Mouse (Mus musculus) kidney, adult 9 months (tissue): ENCODE results near the gene Cfhr1.
A peak's percentile ranks its signal among the peaks of the same experiment; 100 is the strongest.

ENCODE experiments used
- DNase-seq: peaks from one replicate; pipeline ENCODE4 v3.0.0; 2022

Cfhr1 gene

DNA sequence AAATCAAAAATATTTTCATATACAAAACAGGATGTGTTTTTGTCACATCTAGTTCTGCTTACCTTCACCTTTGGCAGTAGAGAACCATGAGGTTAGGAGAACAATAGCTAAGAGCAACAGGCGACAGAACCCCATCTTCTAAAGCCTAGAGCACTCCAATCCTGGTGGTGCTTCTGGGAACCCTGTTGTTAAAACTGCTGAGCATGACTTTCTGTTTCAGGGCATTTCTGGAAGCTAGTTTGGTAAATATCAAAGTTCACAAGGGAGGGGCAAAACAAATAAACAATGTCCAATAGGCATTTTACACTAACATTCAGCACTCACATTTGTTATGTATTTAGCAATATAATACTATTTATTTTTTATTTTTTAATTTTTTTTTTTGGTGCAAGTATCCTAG is at the start of gene Cfhr1:
TSS of gene Cfhr1 (minus strand) at position 249 of the 400 bp plus-strand sequence.
- peak; percentile 3 for DNase-seq

DNA sequence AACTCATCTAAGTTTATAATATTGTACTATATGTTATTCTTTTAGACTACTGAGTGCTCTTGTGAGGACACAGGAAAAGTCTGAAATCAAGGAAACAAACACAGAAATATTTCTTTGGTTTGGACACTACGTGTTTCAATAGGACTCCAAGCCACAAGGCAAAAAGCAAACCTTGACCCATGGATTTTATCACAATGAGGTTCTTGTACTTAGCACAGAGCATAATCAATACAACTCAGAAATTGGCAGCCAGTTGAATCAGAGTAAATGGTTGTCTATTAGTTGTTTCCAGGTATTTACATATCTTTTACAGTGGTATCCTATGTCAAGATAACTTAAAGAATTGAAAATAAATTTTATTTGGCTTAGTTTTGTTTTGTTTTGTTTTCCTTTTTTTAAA is 8.8 kb downstream of the Cfhr1 start:
- DNase-seq, result no peak

DNA sequence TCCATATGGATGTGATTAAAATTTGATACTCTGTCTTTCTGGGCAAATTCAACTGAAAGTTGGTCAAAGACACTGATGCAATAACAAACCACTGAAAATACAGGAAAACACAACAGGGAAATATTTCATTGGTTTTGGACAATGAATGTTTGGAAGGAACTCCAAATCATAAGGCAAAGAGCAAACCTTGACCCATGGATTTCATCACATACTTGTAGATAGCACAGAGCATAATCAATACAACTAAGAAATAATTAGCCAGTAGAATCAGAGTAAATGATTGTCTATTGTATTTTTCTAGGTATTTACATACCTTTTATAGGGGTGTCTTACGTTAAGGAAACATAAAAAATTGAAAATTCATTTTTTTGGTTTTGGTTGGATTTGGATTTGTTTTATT is 11.5 kb downstream of the Cfhr1 start:
- no peak for DNase-seq

DNA sequence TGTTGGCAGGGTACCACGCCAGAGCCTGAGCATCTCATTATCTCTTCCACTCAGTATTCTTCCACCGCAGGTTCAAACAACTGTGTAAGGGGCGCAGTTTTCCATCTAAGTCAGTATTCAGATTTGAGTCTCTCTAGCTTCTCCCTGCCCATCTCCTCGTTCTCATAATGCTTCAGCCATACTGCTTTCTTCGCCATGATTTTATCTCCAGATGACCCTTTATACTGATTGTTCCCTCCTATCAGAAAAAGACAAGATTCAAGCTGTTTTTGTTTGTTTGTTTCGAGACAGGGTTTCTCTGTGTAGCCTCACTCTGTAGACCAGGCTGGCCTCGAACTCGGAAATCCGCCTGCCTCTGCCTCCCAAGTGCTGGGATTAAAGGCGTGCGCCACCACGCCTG is 45.5 kb downstream of the Cfhr1 start:
- no peak for DNase-seq

DNA sequence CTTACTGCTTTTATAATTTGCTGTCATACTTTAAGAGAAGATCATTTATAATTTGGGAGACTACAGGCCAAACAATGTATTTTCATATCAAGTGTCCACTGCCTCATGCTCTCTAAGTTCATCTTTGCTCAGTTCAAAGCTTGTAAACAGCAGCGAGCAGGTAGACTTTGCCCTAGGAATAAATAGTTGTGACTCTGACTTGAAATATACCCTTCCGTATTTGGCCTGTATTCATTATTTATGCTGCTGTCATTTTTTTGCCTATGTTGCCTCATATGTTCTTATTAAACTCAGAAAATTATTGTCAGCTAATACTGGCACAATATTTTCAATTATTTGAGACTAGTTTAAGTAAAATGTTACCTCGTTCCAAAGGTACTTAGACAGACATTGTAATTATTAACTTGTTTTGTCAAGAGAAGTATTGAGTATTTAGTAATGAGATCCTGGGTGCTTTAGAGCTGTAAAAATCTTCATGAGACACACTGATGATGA is 58.8 kb downstream of the Cfhr1 start, which contains the start of gene F13b:
TSS of gene F13b (plus strand) at position 445 of the 495 bp plus-strand sequence.
- DNase-seq, result peak; percentile 71

DNA sequence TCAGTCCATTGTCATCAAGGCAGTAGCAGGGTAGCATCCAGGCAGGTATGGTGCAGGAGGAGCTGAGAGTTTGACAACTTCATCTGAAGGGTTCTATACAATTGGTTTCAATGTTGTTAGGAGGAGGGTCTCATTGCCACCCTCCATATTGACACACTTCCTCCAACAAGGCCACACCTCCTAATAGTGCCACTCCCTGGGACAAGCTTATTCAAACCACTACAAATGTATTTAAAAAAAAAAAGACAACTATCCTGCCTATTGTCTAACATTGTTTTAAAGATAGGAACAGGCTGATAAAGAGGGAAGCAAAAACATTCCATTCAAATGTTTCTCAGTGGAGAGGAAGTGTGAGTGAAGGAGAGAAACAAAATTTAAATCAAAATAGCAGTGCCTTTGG is 60.3 kb downstream of the Cfhr1 start:
- DNase-seq, result no peak
